Mouse (Mus musculus) forebrain, embryonic 13.5 days (tissue): ENCODE results near the gene Cntnap2. TPM values are rescaled to one million over a fixed set of nuclear protein-coding genes. Genes with fewer than 3 reads are reported as not detected.

Source experiments
- ATAC-seq: fragments of 200-750 bp; cut with Nextera tagmentation; 2 replicates; pipeline ENCODE4 v1.8.0; 2017
- H3K27ac ChIP-seq: fragments of 300-500 bp; sonication (generic); 2 replicates; pipeline ENCODE4 v1.5.1; 2015; ENCODE audit warnings: inconsistent platforms, mild to moderate bottlenecking, moderate library complexity
- H3K27me3 ChIP-seq: fragments of 300-500 bp; sonication (generic); 2 replicates; pipeline ENCODE4 v1.6.1; 2015; ENCODE audit warnings: mild to moderate bottlenecking, inconsistent platforms
- H3K36me3 ChIP-seq: fragments of 300-500 bp; sonication (generic); 2 replicates; pipeline ENCODE4 v1.6.1; 2015; ENCODE audit warnings: mild to moderate bottlenecking, inconsistent platforms; ENCODE audit not compliant: poor library complexity, severe bottlenecking
- H3K4me1 ChIP-seq: fragments of 300-500 bp; sonication (generic); 2 replicates; pipeline ENCODE4 v1.6.1; 2015; ENCODE audit warnings: inconsistent platforms
- H3K4me2 ChIP-seq: fragments of 300-500 bp; sonication (generic); 2 replicates; pipeline ENCODE4 v1.6.1; 2015; ENCODE audit warnings: inconsistent platforms, mild to moderate bottlenecking, moderate library complexity
- H3K4me3 ChIP-seq: fragments of 300-500 bp; sonication (generic); 2 replicates; pipeline ENCODE4 v1.5.1; 2015; ENCODE audit warnings: mild to moderate bottlenecking, inconsistent platforms
- H3K9ac ChIP-seq: fragments of 300-500 bp; sonication (generic); 2 replicates; pipeline ENCODE4 v1.6.1; 2015; ENCODE audit warnings: mild to moderate bottlenecking, inconsistent platforms
- H3K9me3 ChIP-seq: fragments of 300-500 bp; sonication (generic); replicated peaks from 2 replicates; pipeline ENCODE4 v1.6.1; 2016; ENCODE audit warnings: inconsistent platforms
- WGBS: fragments of 180-500 bp; shearing (Covaris S2); methylation state at CpG from one replicate; pipeline ENCODE4 v1.1.7; 2015; 5-methylcytosine and 5-hydroxymethylcytosine counted together
- polyA plus RNA-seq: library from polyadenylated mRNA; unstranded; fragments of >200 nt; fragmentation: Nextera tagmentation; extraction: Ambion mirVana; gene quantifications from 2 replicates; pipeline ENCODE4 v1.2.1, GENCODE M21; 2015

Cntnap2 gene
- polyA plus RNA-seq, 1 experiment from 2014 or later = 83.7 TPM

- Histone ChIP-seq H3K27me3 (no peaks in the 10 kb centered on the region), H3K9ac (no peak overlapping the region), H3K27ac (no peak overlapping the region), H3K4me1 (no peaks in the 10 kb centered on the region), H3K4me2 (no peak overlapping the region), H3K4me3 (no peak overlapping the region), H3K36me3 (no peaks in the 10 kb centered on the region), H3K9me3 (no peaks in the 10 kb centered on the region)
- peak; percentile 68; the same call in 1 of the 2 replicates for ATAC-seq
- WGBS = 84% methylated on average over 1 of the region's 1 CpGs
These were observed 1609.9 kb downstream of the Cntnap2 start for GRCm38 (mm10) chr6:46669018-46669417.

GRCm38 (mm10) chr6:46675081-46675480 is 1615.9 kb downstream of the Cntnap2 start:
- H3K9me3 ChIP-seq = no peaks in the 10 kb centered on the region
- H3K4me3 ChIP-seq = no peak overlapping the region
- no peak overlapping the region for H3K4me2 ChIP-seq
- no peak overlapping the region for H3K9ac ChIP-seq
- 73% methylated on average over 2 of the region's 2 CpGs for WGBS
- no peak overlapping the region for H3K27ac ChIP-seq
- ATAC-seq = no peak
- no peaks in the 10 kb centered on the region for H3K36me3 ChIP-seq
- H3K4me1 ChIP-seq = no peaks in the 10 kb centered on the region
- no peaks in the 10 kb centered on the region for H3K27me3 ChIP-seq

GRCm38 (mm10) chr6:46675621-46676020 is 1616.5 kb downstream of the Cntnap2 start:
- H3K4me2 ChIP-seq = no peak overlapping the region
- 92% methylated on average over 4 of the region's 4 CpGs for WGBS
- ATAC-seq = no peak
- H3K4me1 ChIP-seq = no peaks in the 10 kb centered on the region
- no peak overlapping the region for H3K27ac ChIP-seq
- H3K36me3 ChIP-seq = no peaks in the 10 kb centered on the region
- no peak overlapping the region for H3K4me3 ChIP-seq
- H3K9me3 ChIP-seq = no peaks in the 10 kb centered on the region
- no peak overlapping the region for H3K9ac ChIP-seq
- no peaks in the 10 kb centered on the region for H3K27me3 ChIP-seq

GRCm38 (mm10) chr6:46696187-46696586 is 1637.0 kb downstream of the Cntnap2 start:
- Histone ChIP-seq H3K4me3 (no peak overlapping the region), H3K27ac (no peak overlapping the region), H3K27me3 (no peaks in the 10 kb centered on the region), H3K9me3 (no peaks in the 10 kb centered on the region), H3K9ac (no peak overlapping the region), H3K4me1 (no peaks in the 10 kb centered on the region), H3K36me3 (no peaks in the 10 kb centered on the region), H3K4me2 (no peak overlapping the region)
- WGBS = 76% methylated on average over 1 of the region's 1 CpGs
- ATAC-seq = peak; percentile 61; the same call in 1 of the 2 replicates

GRCm38 (mm10) chr6:46699343-46699742 is 1640.2 kb downstream of the Cntnap2 start:
- WGBS = 83% methylated on average over 2 of the region's 2 CpGs
- Histone ChIP-seq H3K4me2 (no peak overlapping the region), H3K4me1 (no peaks in the 10 kb centered on the region), H3K27me3 (no peaks in the 10 kb centered on the region), H3K9me3 (no peaks in the 10 kb centered on the region), H3K9ac (no peak overlapping the region), H3K4me3 (no peak overlapping the region), H3K27ac (no peak overlapping the region), H3K36me3 (no peaks in the 10 kb centered on the region)
- no peak for ATAC-seq

- Histone ChIP-seq H3K36me3 (no peaks in the 10 kb centered on the region), H3K4me3 (no peak overlapping the region), H3K4me2 (no peak overlapping the region), H3K9me3 (no peaks in the 10 kb centered on the region), H3K9ac (no peak overlapping the region), H3K27me3 (no peaks in the 10 kb centered on the region), H3K4me1 (no peaks in the 10 kb centered on the region), H3K27ac (no peak overlapping the region)
- WGBS = 64% methylated on average over 7 of the region's 7 CpGs
- peak; percentile 78 for ATAC-seq
These were observed 1645.4 kb downstream of the Cntnap2 start for GRCm38 (mm10) chr6:46704293-46705170.

GRCm38 (mm10) chr6:46705926-46706325 is 1646.8 kb downstream of the Cntnap2 start:
- H3K36me3 ChIP-seq = no peaks in the 10 kb centered on the region
- H3K9ac ChIP-seq = no peak overlapping the region
- no peaks in the 10 kb centered on the region for H3K27me3 ChIP-seq
- WGBS = 81% methylated on average over 3 of the region's 3 CpGs
- no peak overlapping the region for H3K4me3 ChIP-seq
- no peaks in the 10 kb centered on the region for H3K4me1 ChIP-seq
- no peaks in the 10 kb centered on the region for H3K9me3 ChIP-seq
- no peak overlapping the region for H3K27ac ChIP-seq
- no peak for ATAC-seq
- H3K4me2 ChIP-seq = no peak overlapping the region

- Histone ChIP-seq H3K9me3 (no peaks in the 10 kb centered on the region), H3K4me3 (no peak overlapping the region), H3K27me3 (no peaks in the 10 kb centered on the region), H3K36me3 (no peaks in the 10 kb centered on the region), H3K9ac (no peak overlapping the region), H3K4me1 (no peaks in the 10 kb centered on the region), H3K4me2 (no peak overlapping the region), H3K27ac (no peak overlapping the region)
- ATAC-seq = no peak
- WGBS = 88% methylated on average over 2 of the region's 2 CpGs
These were observed 1657.4 kb downstream of the Cntnap2 start for GRCm38 (mm10) chr6:46716576-46716975.

- H3K4me3 ChIP-seq = no peak overlapping the region
- H3K36me3 ChIP-seq = no peaks in the 10 kb centered on the region
- H3K4me2 ChIP-seq = no peak overlapping the region
- H3K9ac ChIP-seq = no peak overlapping the region
- no peak for ATAC-seq
- no peak overlapping the region for H3K27ac ChIP-seq
- H3K4me1 ChIP-seq = no peaks in the 10 kb centered on the region
- no peaks in the 10 kb centered on the region for H3K27me3 ChIP-seq
- H3K9me3 ChIP-seq = no peaks in the 10 kb centered on the region
These were observed 1674.6 kb downstream of the Cntnap2 start for GRCm38 (mm10) chr6:46733794-46734193.

- Histone ChIP-seq H3K4me2 (no peak overlapping the region), H3K36me3 (no peaks in the 10 kb centered on the region), H3K27me3 (no peaks in the 10 kb centered on the region), H3K27ac (no peak overlapping the region), H3K9me3 (no peaks in the 10 kb centered on the region), H3K9ac (no peak overlapping the region), H3K4me1 (no peaks in the 10 kb centered on the region), H3K4me3 (no peak overlapping the region)
- no peak for ATAC-seq
These were observed 1689.3 kb downstream of the Cntnap2 start for GRCm38 (mm10) chr6:46748448-46748847.

- Histone ChIP-seq H3K27ac (no peak overlapping the region), H3K4me1 (peaks cover 4% of the 10 kb centered on the region), H3K9ac (no peak overlapping the region), H3K9me3 (no peaks in the 10 kb centered on the region), H3K4me3 (no peak overlapping the region), H3K27me3 (no peaks in the 10 kb centered on the region), H3K36me3 (no peaks in the 10 kb centered on the region), H3K4me2 (no peak overlapping the region)
- ATAC-seq = no peak
- 11% methylated on average over 3 of the region's 3 CpGs for WGBS
These were observed 1704.3 kb downstream of the Cntnap2 start for GRCm38 (mm10) chr6:46763481-46763880.

GRCm38 (mm10) chr6:46774529-46774928 is 1715.4 kb downstream of the Cntnap2 start:
- Histone ChIP-seq H3K27ac (no peak overlapping the region), H3K27me3 (no peaks in the 10 kb centered on the region), H3K9ac (no peak overlapping the region), H3K4me1 (no peaks in the 10 kb centered on the region), H3K36me3 (no peaks in the 10 kb centered on the region), H3K4me3 (no peak overlapping the region), H3K9me3 (no peaks in the 10 kb centered on the region), H3K4me2 (no peak overlapping the region)
- ATAC-seq = no peak
